Mouse (Mus musculus) erythroblast, embryonic 14.5 days (primary cell): ENCODE results near the gene Uroc1.

Source experiments
- GATA1 ChIP-seq: IDR thresholded peaks from 2 replicates; pipeline ENCODE4 v1.6.1; 2012; ENCODE audit warnings: low read length, inconsistent platforms, mixed read lengths
- TAL1 ChIP-seq: IDR thresholded peaks from 3 replicates; pipeline ENCODE4 v1.6.1; 2012; ENCODE audit warnings: low read length, inconsistent platforms, mixed read lengths

- no peak for TF ChIP-seq TAL1
- no peak for TF ChIP-seq GATA1
Measured at GRCm38 (mm10) chr6:90410972-90411371, 77.9 kb downstream of the Uroc1 start.
